Mouse (Mus musculus) olfactory bulb, adult 2 months (tissue): ENCODE data around the gene 1700023F06Rik. TPM values are rescaled to one million over a fixed set of nuclear protein-coding genes. Genes with fewer than 3 reads are reported as not detected.

Experiments used
- H3K27ac ChIP-seq: fragments of 200-500 bp; 2 replicates; pipeline ENCODE4 v1.5.1; 2012; ENCODE audit warnings: low read depth, low read length; ENCODE audit not compliant: insufficient read depth
- H3K4me1 ChIP-seq: fragments of 200-500 bp; 2 replicates; pipeline ENCODE4 v1.6.1; 2012; ENCODE audit warnings: low read length; ENCODE audit not compliant: control insufficient read depth, insufficient read depth
- H3K4me3 ChIP-seq: fragments of 200-500 bp; 2 replicates; pipeline ENCODE4 v1.5.1; 2012; ENCODE audit warnings: mild to moderate bottlenecking, low read depth, low read length, moderate library complexity; ENCODE audit not compliant: insufficient read depth
- CTCF ChIP-seq: fragments of 200-500 bp; IDR thresholded peaks from 2 replicates; pipeline ENCODE4 v1.5.1; 2012; ENCODE audit warnings: low read depth, mild to moderate bottlenecking, low read length, moderate library complexity; ENCODE audit not compliant: insufficient read depth
- POLR2A ChIP-seq: fragments of 200-500 bp; IDR thresholded peaks from 2 replicates; pipeline ENCODE4 v1.6.1; 2012; ENCODE audit warnings: mild to moderate bottlenecking, low read depth, low read length, moderate library complexity; ENCODE audit not compliant: insufficient read depth
- WGBS: fragments of 180-500 bp; shearing (Covaris S2); methylation state at CpG from one replicate; pipeline ENCODE4 v1.1.7; 2018; 5-methylcytosine and 5-hydroxymethylcytosine counted together
- polyA plus RNA-seq: library from polyadenylated mRNA; stranded (reverse); fragments of >200 nt; gene quantifications from 2 replicates; pipeline ENCODE4 v1.2.4, GENCODE M21; 2012; ENCODE audit warnings: low replicate concordance; ENCODE audit not compliant: missing spikeins, insufficient read depth, insufficient read length

Gene 1700023F06Rik
- polyA plus RNA-seq, 1 experiment, result not detected

DNA sequence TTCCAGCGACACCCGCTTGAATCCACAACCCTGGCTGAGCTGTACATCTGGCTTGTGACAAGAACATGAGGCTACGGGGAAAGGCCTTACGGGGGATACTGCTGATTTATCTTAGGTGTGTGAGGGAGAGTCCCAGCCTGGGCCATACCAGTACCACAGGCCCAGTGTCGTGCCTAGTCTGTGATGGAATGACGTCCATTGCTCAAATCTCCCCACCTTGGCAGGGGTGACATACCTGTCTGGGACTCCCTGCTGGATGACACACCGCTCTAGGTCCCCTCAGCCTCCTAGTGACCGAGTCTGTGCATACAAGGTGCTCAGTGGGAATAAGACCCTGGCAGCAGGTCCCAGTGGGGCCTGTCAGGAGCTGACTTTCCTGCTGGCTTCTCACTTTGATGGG is 29.6 kb downstream of the 1700023F06Rik start:
- TF ChIP-seq POLR2A (no peak), CTCF (no peak)
- WGBS, result 93% methylated on average over 8 of the region's 8 CpGs
- no peak overlapping the region for H3K4me3 ChIP-seq
- no peak overlapping the region for H3K27ac ChIP-seq
- peaks cover 12% of the 10 kb centered on the region for H3K4me1 ChIP-seq

DNA sequence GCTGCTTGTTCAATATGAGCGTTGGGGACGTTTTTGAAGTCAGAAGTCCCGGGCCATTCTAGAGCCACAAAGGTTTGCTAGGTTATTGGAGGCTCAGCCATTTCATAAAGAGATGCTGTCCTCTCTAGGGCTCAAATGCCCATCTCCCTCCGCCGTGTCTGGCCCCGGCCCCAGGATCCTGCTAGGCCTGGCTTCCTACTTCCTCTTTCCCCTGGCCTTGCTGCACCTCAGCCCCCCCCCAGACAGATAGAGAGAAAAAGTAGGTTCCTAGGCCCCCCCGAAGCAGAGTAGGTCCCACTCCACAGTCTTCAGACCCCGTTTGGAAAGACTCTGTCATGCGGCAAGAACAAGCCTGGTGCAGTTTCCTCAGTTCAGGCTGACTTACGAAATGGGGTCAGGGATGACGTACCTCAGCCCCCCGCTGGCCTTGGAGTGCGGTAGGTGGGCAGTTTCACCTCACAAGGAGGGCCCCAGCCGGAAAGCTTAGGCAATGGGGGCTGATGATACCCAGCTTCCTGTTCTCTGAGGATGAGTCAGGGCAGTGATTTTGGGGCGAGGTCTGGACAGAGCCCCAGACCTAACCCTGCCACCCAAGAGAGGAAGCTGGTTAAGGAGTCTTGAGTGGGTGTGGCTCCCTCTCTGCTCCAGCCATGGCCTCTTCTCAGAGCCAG is 30.4 kb downstream of the 1700023F06Rik start:
- Histone ChIP-seq H3K27ac (no peak overlapping the region), H3K4me1 (peaks cover 17% of the 10 kb centered on the region), H3K4me3 (no peak overlapping the region)
- TF ChIP-seq CTCF, result no peak
- TF ChIP-seq POLR2A, result no peak
- WGBS, result 91% methylated on average over 15 of the region's 15 CpGs

DNA sequence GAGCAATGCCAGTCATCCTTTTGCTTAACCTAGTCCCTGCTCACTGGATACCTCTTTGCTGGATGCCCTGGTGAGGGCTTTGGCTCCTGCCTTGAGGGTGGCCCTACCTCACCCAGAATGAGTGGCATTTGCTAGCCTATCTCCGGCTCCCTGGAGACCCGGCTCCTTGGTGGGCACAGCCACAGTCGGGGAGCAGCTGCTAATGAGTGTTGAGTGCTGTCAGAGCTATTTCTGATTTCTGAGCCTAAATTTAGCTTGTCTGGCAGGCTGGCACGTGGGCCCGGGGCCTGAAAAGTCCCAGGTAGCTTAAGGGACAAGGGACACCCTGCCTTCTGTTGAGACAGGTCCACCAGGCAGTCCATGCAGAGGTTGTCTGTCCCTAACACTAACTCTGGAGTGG is 31.1 kb downstream of the 1700023F06Rik start:
- Histone ChIP-seq H3K27ac (no peak overlapping the region), H3K4me3 (no peak overlapping the region), H3K4me1 (peaks cover 24% of the 10 kb centered on the region)
- TF ChIP-seq CTCF (no peak), POLR2A (no peak)
- 77% methylated on average over 5 of the region's 5 CpGs for WGBS

DNA sequence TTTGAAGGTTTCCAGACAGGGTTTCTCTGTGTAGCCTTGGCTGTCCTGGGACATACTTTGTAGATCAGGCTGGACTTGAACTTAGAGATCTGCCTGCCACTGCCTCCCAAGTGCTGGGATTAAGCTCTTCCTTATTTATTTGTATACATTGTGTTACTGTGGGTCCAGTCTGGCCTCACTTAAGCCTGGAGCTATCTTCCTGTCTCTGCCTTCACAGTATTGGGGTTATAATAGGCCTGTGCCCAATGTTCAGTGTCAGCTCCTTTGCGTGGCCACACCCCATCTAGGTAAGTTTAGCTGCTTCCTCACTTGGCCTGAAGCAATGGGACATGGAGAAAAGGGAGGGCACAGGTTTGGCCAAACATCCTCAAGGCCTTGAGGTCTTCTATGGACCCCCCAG is 31.8 kb downstream of the 1700023F06Rik start:
- no peak overlapping the region for H3K27ac ChIP-seq
- TF ChIP-seq CTCF (no peak), POLR2A (no peak)
- peaks cover 28% of the 10 kb centered on the region for H3K4me1 ChIP-seq
- WGBS, result 100% methylated on average over 1 of the region's 1 CpGs
- no peak overlapping the region for H3K4me3 ChIP-seq

DNA sequence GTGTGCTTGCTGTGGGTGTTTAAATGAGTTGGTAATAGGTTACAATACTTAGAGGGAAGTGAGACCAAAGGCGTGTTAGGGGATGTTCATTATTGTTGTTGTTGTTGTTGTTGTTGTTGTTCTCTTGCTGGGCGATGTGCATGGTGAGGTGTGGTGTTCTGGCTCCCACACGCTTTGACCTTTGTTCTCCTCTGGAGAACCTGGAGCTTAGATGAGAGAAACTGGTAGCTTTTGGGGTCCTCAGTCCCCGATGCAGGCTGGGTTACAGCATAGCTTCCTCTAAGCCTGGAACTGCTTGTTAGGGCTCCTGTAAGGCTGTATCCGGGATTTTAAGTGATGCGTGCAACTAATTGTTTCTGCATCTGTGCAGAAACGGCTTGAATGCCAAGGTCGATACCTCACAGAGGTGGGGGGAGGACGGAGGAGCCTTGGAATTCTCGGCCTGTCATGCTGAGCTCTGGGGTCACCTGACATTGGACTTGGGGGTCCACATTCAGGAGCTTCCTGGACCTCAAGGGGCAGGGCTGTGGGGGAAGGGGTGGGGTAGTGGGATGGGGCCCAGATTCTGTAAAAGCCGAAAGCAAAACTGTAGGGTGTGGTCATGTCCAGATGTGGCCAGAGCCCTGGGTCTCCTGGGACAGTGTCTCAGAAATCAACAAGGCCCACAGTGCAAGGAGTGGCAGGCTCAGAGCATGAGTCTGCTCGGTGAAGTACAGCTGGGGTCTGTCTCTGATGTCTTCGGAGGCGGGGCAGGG is 32.5 kb downstream of the 1700023F06Rik start:
- H3K27ac ChIP-seq, result no peak overlapping the region
- 71% methylated on average over 14 of the region's 14 CpGs for WGBS
- peaks cover 28% of the 10 kb centered on the region for H3K4me1 ChIP-seq
- TF ChIP-seq CTCF, result no peak
- no peak for TF ChIP-seq POLR2A
- H3K4me3 ChIP-seq, result no peak overlapping the region

DNA sequence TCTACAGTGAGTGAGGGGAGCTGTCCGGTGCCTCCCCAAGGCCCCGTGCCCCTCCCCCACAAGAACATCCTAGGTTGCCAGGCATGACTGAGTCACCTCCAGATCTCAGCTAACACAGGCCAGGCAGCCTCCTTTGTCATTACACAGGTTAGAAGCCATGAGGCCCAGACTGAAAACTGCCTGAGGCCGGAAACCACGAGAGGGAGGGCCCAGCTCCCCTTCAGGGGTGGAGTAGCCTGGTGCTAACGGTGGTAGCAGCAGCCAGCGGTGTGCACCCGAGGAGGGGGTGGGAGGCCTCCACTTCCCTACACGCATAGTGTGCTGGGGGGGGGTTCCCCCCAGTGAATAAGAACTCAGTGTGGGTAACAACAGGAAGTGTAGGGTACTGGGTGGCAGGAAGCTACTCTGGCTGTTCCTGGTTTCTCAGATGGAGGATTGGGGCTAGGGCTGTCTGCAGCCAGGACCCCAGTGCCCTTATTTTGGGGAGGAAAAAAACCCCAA is 33.4 kb downstream of the 1700023F06Rik start:
- H3K4me3 ChIP-seq, result no peak overlapping the region
- peaks cover 28% of the 10 kb centered on the region for H3K4me1 ChIP-seq
- no peak overlapping the region for H3K27ac ChIP-seq
- WGBS, result 62% methylated on average over 8 of the region's 8 CpGs
- TF ChIP-seq POLR2A, result no peak
- TF ChIP-seq CTCF, result no peak

DNA sequence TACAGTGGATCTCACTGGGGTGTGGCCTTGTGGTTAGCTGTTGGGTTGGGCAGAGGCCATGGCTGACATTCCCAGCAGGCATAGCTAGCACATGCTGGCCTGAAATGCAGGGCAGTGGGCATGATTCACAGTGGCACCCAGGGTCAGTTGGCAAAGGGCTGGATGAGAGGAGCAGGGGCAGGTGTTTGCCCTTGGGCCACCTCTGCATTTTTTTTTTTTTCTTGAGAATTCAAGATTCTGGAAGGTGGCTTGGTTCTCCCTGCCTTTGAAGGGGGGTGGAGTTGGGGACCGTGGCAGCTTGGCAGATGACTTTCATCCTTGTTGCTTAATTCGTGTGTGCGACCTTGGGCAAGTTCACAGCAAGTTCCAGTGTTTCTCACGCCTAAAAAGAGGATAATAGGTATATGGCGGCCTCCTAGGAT is 33.9 kb downstream of the 1700023F06Rik start:
- TF ChIP-seq CTCF (no peak), POLR2A (no peak)
- H3K27ac ChIP-seq, result no peak overlapping the region
- 87% methylated on average over 5 of the region's 5 CpGs for WGBS

DNA sequence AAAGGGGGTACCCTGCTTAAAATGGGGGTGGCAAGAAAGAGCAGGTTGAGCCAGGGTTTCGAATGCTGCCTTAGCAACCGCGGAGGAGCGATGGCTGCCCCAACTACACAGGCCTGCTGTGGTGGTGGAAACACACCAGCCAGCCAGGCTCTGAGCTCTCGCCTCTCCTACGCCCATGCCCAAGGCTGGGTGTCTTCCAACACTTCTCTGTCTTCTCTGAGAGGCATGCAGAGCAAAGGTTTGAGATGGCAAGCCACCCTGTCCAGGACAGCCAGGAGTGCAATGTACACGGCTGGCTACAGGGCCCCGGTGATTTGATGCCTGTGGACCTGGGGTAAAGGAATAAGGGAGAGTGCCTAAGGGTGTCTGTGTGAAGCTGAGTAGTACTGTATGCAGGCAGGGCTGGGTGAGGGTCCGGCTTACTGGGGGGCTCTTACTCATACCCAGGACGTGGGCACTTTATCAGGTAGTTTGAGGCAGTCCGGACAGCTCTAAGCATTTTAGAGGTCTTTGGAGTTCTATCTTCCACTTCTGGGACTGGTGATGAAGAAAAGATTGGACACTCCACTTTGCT is 34.5 kb downstream of the 1700023F06Rik start:
- WGBS, result 95% methylated on average over 11 of the region's 11 CpGs
- TF ChIP-seq POLR2A (no peak), CTCF (no peak)
- no peak overlapping the region for H3K4me3 ChIP-seq
- H3K27ac ChIP-seq, result no peak overlapping the region
- peaks cover 31% of the 10 kb centered on the region for H3K4me1 ChIP-seq

More for the DNA sequence above, 33.9 kb downstream of the 1700023F06Rik start:
- Histone ChIP-seq H3K4me3 (no peak overlapping the region), H3K4me1 (peaks cover 28% of the 10 kb centered on the region)
